Mouse (Mus musculus) intestine, embryonic 14.5 days (tissue): ENCODE measurements around the gene Dhfr. TPM values are rescaled to one million over a fixed set of nuclear protein-coding genes. Genes with fewer than 3 reads are reported as not detected.
"Not testable (repeated sequence)": the region's sequence is repeated elsewhere in the genome, so short reads cannot be mapped to it uniquely, and the experiment has no call there.

Experiments
- ATAC-seq: fragments of 200-750 bp; cut with Nextera tagmentation; replicated peaks from 2 replicates; pipeline ENCODE4 v1.8.0; 2017; ENCODE audit warnings: low read depth, moderate number of reproducible peaks, moderate TSS enrichment, moderate library complexity; ENCODE audit not compliant: low FRiP score, low TSS enrichment
- DNase-seq: peaks from one replicate; pipeline ENCODE4 v3.0.0-alpha.2; 2018; ENCODE audit warnings: low spot score
- H3K27ac ChIP-seq: fragments of 300-500 bp; sonication (generic); 2 replicates; pipeline ENCODE4 v1.5.1; 2014; ENCODE audit warnings: low read depth, mild to moderate bottlenecking, control low read depth
- H3K27me3 ChIP-seq: fragments of 300-500 bp; sonication (generic); replicated peaks from 2 replicates; pipeline ENCODE4 v1.6.1; 2014; ENCODE audit warnings: low read length, control low read depth; ENCODE audit not compliant: control insufficient read depth, insufficient read depth
- H3K36me3 ChIP-seq: fragments of 300-500 bp; sonication (generic); 2 replicates; pipeline ENCODE4 v1.6.1; 2014; ENCODE audit warnings: low read length, control low read depth; ENCODE audit not compliant: control insufficient read depth, insufficient read depth
- H3K4me1 ChIP-seq: fragments of 300-500 bp; sonication (generic); replicated peaks from 2 replicates; pipeline ENCODE4 v1.6.1; 2014; ENCODE audit warnings: low read length, control low read depth, mixed read lengths; ENCODE audit not compliant: control insufficient read depth, insufficient read depth
- H3K4me2 ChIP-seq: fragments of 300-500 bp; sonication (generic); 2 replicates; pipeline ENCODE4 v1.6.1; 2014; ENCODE audit warnings: low read length
- H3K4me3 ChIP-seq: fragments of 300-500 bp; sonication (generic); 2 replicates; pipeline ENCODE4 v1.5.1; 2014; ENCODE audit warnings: low read depth, low read length, control low read depth, mixed read lengths
- H3K9ac ChIP-seq: fragments of 300-500 bp; sonication (generic); 2 replicates; pipeline ENCODE4 v1.6.1; 2014; ENCODE audit warnings: mild to moderate bottlenecking, low read length
- H3K9me3 ChIP-seq: fragments of 300-500 bp; sonication (generic); 2 replicates; pipeline ENCODE4 v1.6.1; 2016; ENCODE audit warnings: low read length, control low read depth; ENCODE audit not compliant: control insufficient read depth
- WGBS: fragments of 180-500 bp; shearing (Covaris S2); extraction: QIAGEN DNeasy Blood & Tissue Kit; methylation state at CpG from one replicate; pipeline ENCODE4 v1.1.7; 2014; 5-methylcytosine and 5-hydroxymethylcytosine counted together
- polyA plus RNA-seq: library from polyadenylated mRNA; unstranded; fragments of >200 nt; fragmentation: Nextera tagmentation; extraction: Ambion mirVana; gene quantifications from 2 replicates; pipeline ENCODE4 v1.2.1, GENCODE M21; 2014

The Dhfr gene
- polyA plus RNA-seq, 1 experiment from 2014 or later = 18.6 TPM

DNA sequence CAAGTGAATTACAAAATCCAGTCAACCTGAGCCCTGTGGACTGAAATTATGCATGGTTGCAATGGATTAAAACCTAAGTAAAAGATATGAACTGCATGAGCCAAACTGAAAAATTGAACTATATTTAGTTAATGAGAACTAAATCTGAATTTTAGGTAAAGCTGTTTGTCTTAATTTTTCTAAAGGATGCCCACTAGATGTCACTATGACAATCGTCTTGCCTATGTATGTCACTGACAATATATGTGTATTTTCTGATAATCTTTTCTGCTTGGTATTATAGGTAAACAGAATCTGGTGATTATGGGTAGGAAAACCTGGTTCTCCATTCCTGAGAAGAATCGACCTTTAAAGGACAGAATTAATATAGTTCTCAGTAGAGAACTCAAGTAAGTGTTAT, 3.1 kb downstream of the Dhfr start:
- Histone ChIP-seq H3K9me3 (no peaks in the 10 kb centered on the region), H3K4me3 (no peak overlapping the region), H3K27ac (no peak overlapping the region), H3K4me1 (peaks cover 16% of the 10 kb centered on the region), H3K36me3 (peaks cover 26% of the 10 kb centered on the region), H3K9ac (no peak overlapping the region), H3K27me3 (no peaks in the 10 kb centered on the region), H3K4me2 (no peak overlapping the region)
- ATAC-seq = no peak
- no peak for DNase-seq
- 48% methylated on average over 2 of the region's 2 CpGs for WGBS

DNA sequence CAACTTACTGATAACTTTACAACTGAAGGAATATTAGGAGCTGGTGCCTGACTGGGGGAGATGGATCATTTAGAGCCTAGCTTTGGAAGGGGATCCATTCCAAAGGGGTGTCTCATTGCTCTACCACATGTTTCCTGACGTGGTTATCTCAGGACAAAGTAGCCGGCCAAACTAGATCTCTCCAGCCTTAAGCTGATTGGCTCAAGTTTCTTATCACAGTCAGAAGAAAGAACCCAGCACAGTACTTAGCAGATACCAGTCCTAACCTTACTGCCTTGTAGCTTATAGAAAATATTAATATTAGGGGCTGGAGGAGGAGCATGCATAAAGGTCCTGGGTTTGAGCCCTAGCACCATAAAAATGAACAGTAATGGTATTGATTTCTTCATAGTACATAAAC, 7.1 kb downstream of the Dhfr start:
- no peak overlapping the region for H3K4me2 ChIP-seq
- no peak overlapping the region for H3K4me3 ChIP-seq
- peaks cover under 1% of the 10 kb centered on the region; the same call in 1 of the 2 replicates for H3K4me1 ChIP-seq
- ATAC-seq (no peak), DNase-seq (no peak)
- WGBS = 73% methylated on average over 2 of the region's 2 CpGs
- no peak overlapping the region for H3K27ac ChIP-seq
- peaks cover 41% of the 10 kb centered on the region for H3K36me3 ChIP-seq
- no peaks in the 10 kb centered on the region for H3K27me3 ChIP-seq
- no peak overlapping the region for H3K9ac ChIP-seq
- H3K9me3 ChIP-seq = no peaks in the 10 kb centered on the region

DNA sequence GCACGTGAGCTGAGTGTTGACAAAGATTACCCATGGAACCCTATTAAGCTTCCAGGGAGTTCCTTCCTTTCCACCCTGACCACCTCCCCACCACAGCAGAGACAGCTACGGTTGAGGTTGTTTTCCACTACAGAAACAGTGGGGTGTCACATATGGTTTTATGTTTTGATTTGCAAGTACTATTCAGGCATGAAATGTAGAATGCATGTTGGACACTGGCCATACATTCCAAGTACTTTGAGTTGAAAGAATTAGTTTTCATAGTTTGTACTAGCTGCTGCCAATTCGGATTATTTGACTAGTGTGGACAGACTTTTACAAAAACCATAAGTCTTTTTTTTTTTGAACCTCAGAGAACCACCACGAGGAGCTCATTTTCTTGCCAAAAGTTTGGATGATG, 10.8 kb downstream of the Dhfr start:
- Histone ChIP-seq H3K9me3 (no peaks in the 10 kb centered on the region), H3K27me3 (no peaks in the 10 kb centered on the region), H3K4me1 (no peaks in the 10 kb centered on the region), H3K36me3 (peaks cover 44% of the 10 kb centered on the region), H3K9ac (no peak overlapping the region), H3K27ac (no peak overlapping the region), H3K4me3 (no peak overlapping the region), H3K4me2 (no peak overlapping the region)
- 81% methylated on average over 4 of the region's 4 CpGs for WGBS
- no peak for ATAC-seq
- DNase-seq = no peak

DNA sequence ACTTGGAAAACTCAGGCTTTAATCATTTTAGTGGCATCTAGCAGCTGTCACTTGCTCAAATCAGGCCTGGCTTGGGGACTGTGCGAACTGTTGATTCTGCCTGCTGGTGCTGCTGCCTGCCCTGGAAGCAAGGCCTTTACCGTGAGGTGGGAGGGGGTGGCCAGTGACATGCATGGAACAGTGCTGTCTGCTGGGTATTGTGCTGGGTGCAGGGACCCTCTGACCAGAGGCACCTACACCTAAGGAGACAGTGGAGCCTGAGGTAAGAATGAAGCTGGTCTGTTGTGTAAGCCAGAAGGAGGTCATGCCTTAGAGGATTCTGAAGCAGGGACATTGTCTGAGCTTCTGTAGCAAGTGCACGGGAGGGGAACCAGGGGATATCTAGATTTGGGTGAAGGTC, 16.3 kb downstream of the Dhfr start:
- DNase-seq = no peak
- Histone ChIP-seq H3K27ac (no peak overlapping the region), H3K4me2 (no peak overlapping the region), H3K27me3 (no peaks in the 10 kb centered on the region), H3K9ac (no peak overlapping the region), H3K4me3 (no peak overlapping the region), H3K36me3 (peaks cover 36% of the 10 kb centered on the region), H3K9me3 (no peaks in the 10 kb centered on the region), H3K4me1 (no peaks in the 10 kb centered on the region)
- ATAC-seq = no peak
- 84% methylated on average over 3 of the region's 3 CpGs for WGBS

DNA sequence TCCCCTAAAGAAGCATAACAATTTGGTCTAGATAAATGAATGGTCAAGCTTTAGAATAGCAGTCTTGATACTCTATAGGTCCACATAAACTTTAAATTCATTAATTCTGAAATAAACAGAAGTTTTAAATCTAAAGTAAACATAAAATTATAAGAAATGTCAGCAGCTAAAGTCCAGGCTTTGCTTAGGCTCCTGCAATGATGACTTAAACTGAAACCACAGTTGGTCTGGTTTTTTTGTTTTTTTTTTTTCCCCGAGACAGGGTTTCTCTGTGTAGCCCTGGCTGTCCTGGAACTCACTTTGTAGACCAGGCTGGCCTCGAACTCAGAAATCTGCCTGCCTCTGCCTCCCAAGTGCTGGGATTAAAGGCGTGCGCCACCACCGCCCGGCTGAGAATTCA, 16.9 kb downstream of the Dhfr start:
- H3K9ac ChIP-seq, DNase-seq, H3K4me3 ChIP-seq, H3K4me1 ChIP-seq, ATAC-seq, H3K27ac ChIP-seq, H3K4me2 ChIP-seq, H3K27me3 ChIP-seq, H3K9me3 ChIP-seq: not testable (repeated sequence)
- H3K36me3 ChIP-seq = peaks cover 29% of the 10 kb centered on the region
- 97% methylated on average over 6 of the region's 6 CpGs for WGBS

DNA sequence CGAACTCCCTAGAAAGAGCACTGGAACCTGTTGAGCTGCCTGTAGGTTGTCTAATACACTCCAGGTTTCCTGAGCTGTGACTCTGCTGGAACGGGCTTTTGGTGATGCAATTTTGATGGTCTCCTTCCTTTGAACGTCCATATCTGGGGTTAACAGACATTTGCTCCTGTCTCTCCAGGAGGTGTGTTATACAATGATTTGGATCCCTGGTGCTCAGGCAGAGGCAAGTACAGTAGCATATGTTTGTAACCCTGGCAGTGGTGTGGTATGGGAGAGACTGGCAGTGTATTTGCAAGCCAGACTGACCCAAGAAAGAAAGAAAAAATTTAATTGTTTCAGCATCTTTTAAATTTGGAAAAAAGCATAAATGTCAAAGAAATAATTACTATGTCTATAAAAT, 32.8 kb downstream of the Dhfr start:
- no peak for DNase-seq
- no peaks in the 10 kb centered on the region for H3K4me1 ChIP-seq
- no peak overlapping the region for H3K9ac ChIP-seq
- no peaks in the 10 kb centered on the region for H3K9me3 ChIP-seq
- WGBS = 82% methylated on average over 3 of the region's 3 CpGs
- H3K4me2 ChIP-seq = no peak overlapping the region
- no peak overlapping the region for H3K4me3 ChIP-seq
- no peak for ATAC-seq
- peaks cover 23% of the 10 kb centered on the region for H3K36me3 ChIP-seq
- H3K27me3 ChIP-seq = no peaks in the 10 kb centered on the region
- H3K27ac ChIP-seq = no peak overlapping the region

DNA sequence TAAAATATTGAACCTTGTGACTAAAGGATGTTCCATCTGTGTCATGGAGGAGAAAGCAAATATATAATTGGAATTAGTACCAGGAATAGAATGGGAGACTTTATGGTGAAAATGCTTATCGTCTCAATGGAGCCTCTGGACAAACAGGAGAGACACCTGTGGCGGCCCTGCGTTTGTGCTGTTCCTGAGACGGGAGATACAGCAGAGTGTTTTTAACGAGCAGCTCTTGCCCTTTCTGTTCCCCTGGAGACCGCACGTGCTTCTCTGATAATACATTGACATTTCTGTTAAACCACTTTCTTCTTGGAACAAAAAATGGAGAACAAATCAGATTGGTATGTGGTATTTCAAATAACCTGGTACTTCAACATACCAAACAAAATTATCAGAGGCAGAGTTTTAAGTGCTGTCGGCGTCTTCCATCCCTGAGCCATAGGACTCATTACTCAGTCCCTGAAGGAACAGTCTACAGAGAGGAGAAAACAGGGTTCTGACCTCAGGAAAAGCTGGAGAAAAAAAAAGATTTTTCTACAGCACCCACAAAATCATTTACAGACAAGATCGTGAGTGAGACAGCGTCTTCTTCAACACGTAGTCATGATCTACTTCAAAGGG, 38.6 kb downstream of the Dhfr start:
- no peaks in the 10 kb centered on the region for H3K9me3 ChIP-seq
- 82% methylated on average over 12 of the region's 12 CpGs for WGBS
- H3K4me2 ChIP-seq = no peak overlapping the region
- H3K27ac ChIP-seq = no peak overlapping the region
- H3K27me3 ChIP-seq = no peaks in the 10 kb centered on the region
- ATAC-seq = no peak
- DNase-seq = no peak
- H3K4me1 ChIP-seq = no peaks in the 10 kb centered on the region
- no peak overlapping the region for H3K9ac ChIP-seq
- no peak overlapping the region for H3K4me3 ChIP-seq
- H3K36me3 ChIP-seq = no peaks in the 10 kb centered on the region

DNA sequence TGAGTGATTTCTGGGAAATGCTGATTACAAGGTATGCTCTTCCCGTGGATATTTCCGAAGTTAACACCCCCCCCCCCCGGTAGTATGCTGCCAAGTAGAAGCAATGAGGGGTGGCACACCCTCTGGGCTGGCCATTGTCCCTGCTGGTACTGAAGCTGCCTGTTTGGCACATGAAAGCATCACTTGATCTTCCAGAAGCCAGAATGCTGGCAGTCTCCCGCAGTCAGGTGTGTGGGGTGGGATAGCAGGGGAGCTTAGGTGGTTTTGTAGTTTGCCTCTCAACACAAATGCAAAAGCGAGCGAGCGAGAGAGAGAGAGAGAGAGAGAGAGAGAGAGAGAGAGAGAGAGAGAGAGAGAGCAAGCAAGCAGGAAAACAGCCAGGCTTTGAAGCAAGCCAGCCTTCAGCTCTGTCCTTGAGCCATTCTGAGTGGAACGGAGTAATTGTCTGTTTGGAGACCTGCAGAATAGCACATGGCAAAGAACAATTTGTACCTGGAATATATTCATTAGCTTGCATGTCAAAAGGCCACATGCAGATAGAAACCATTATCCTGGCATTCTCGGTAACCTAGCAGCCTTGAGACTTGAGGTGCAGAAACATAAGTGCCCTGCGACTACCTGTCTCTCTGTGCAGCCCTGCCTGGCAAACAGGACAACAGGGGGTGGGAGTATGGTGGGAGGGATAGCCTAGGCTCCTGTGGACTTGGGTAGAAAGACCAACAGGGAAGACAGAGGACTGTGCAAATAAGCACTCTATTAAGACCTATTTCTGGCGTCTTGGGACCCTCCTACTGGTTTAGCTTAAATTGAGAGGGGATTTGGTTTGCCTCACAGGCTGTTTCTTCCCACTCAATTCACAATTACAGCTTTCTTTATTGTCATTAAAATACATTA, 44.2 kb downstream of the Dhfr start:
- WGBS = 73% methylated on average over 11 of the region's 11 CpGs
- H3K9me3 ChIP-seq = no peaks in the 10 kb centered on the region
- no peaks in the 10 kb centered on the region for H3K36me3 ChIP-seq
- DNase-seq = no peak
- H3K4me2 ChIP-seq = no peak overlapping the region
- no peaks in the 10 kb centered on the region for H3K4me1 ChIP-seq
- no peak overlapping the region for H3K27ac ChIP-seq
- no peaks in the 10 kb centered on the region for H3K27me3 ChIP-seq
- ATAC-seq = no peak
- no peak overlapping the region for H3K9ac ChIP-seq
- H3K4me3 ChIP-seq = no peak overlapping the region

DNA sequence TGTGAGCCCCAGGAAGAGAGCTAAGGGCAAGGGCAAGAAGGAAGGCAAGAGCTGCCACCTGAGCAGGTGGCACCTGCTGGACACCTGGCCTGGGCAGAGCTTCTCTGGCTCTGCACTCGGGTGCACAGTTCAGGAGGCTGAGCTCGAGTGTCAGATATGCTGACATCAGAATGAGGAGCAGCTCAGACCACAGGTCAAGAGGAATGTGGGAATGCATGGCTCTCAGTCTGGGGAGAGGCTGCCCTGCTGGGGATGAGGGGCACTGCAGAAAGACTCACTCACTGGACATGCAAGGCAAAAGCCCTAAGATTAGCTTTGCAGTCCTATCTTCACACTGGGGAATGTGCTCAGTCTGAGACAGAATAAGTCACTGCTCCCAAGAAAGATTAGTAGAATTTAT, 47.5 kb downstream of the Dhfr start:
- Histone ChIP-seq H3K9me3 (no peaks in the 10 kb centered on the region), H3K27me3 (no peaks in the 10 kb centered on the region), H3K4me2 (no peak overlapping the region), H3K4me3 (no peak overlapping the region), H3K4me1 (no peaks in the 10 kb centered on the region), H3K27ac (no peak overlapping the region), H3K36me3 (no peaks in the 10 kb centered on the region), H3K9ac (no peak overlapping the region)
- no peak for DNase-seq
- 25% methylated on average over 2 of the region's 2 CpGs for WGBS
- ATAC-seq = no peak
